Mouse (Mus musculus): ENCODE results near the gene Spag9.

- TF ChIP-seq CTCF (IDR thresholded peaks at IDR 0.05; ENCODE audit: control insufficient read depth, insufficient read depth, insufficient read length) (no peak), USF1 (IDR thresholded peaks at IDR 0.05; ENCODE audit: low read depth) (no peak), MAX (IDR thresholded peaks at IDR 0.05) (no peak), MYOG (IDR thresholded peaks at IDR 0.05; ENCODE audit: control insufficient read depth, extremely low read depth, insufficient read length) (no peak), CEBPB (IDR thresholded peaks at IDR 0.05; ENCODE audit: low read depth) (no peak), MYOD1 (IDR thresholded peaks at IDR 0.05; ENCODE audit: control insufficient read depth, insufficient read length, low read depth) (no peak)
These were observed 8.9 kb upstream of the Spag9 start for GRCm38 (mm10) chr11:93987026-93987425.
